Mouse (Mus musculus): Measurements from ENCODE around the gene Jag2. TPM values are rescaled to one million over a fixed set of nuclear protein-coding genes. Genes with fewer than 3 reads are reported as not detected.

The Jag2 gene
- total RNA-seq (2021) = 10 to 100 TPM; 15.2 to 18.3 TPM
- long read RNA-seq, experiment 1, full-length matches to known transcripts = 1 of 7 reads
- long read RNA-seq, experiment 1, partial matches to known transcripts = 1 of 7 reads
- long read RNA-seq, experiment 1, other reads (novel, unspliced or antisense) = 5 of 7 reads
- long read RNA-seq, experiment 2, full-length matches to known transcripts = 2 of 18 reads
- long read RNA-seq, experiment 2, partial matches to known transcripts = 9 of 18 reads
- long read RNA-seq, experiment 2, other reads (novel, unspliced or antisense) = 7 of 18 reads

- no peak for DNase-seq (ENCODE audit: low spot score in 2 of 2)
These were observed at the start of gene Jag2 for GRCm38 (mm10) chr12:112929562-112930352. Jag2 (minus strand) TSS chr12:112929776.

DNA sequence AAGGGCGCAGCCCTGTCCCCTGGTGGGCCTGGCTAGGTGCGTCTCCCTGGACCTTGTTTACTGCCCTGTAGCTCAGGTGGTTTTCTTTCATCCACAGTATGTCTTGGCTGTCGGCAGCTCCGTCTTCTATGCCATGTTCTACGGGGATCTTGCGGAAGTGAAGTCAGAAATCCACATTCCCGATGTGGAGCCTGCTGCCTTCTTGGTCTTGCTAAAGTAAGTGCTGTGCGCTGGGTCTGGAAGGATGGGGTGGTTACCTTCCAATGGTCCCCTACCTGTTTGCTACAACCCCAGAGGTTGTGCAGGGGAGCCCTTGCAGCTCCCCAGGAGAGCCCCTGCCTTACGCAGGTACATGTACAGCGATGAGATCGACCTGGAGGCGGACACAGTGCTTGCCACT, 47.6 kb upstream of the Jag2 start:
- no peak for DNase-seq (ENCODE audit: low spot score in 2 of 2)

DNA sequence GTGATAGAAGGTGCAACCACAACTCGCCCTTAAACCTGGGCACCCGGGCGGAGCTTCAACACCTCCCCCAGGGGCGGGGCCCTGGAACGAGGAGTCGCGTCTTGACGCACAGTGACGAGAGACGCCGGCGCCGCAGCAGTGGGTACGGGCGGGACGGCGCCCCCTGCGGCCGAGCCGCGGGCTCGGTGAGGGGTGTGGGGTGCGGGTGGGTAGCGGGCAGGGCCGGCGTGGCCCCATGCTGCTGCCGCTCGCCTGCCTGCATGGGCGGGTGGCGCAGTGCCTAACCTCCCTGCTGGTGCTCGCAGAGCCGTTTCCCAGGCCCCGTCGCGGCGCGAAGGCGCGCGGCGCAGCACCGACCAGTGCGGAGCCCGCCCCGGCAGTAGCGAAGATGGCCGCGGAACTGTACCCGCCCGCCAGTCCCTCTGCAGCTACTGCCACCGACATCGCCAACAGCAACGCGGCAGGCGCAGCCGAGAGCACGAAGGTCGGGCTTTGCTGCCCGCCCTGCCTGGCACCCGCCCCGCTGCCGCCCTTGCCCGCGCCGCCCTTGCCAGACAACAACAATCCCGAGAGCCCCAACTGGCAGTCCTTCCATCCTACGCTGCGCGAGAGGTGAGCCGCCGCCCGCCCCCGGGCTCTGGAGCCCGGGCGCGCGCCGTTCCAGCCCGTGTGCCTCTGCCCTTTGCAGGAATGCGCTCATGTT, 46.9 kb upstream of the Jag2 start, which contains the start of gene Btbd6:
Btbd6 (plus strand) TSS at position 112 of the 703 bp plus-strand sequence.
- DNase-seq (ENCODE audit: low spot score in 2 of 2) = peak; percentile 81 to 83

DNA sequence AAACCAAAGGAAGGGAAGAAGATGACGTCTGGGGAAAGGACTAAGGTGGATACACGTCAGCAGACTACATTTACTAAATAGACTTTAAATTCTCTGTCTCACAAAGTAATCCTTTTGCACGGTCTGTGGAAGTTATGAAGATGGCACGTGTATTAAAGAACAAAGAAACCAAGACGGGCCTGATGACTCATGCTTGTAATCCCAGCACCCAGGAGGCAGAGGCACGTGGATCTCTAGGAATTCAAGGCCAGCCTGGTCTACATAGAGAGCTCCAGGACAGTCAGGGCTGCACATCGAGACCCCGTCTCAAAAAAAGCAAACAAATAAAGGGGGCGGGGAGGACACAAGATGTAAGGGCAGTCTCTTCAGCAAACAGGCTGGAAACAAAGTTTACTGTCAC, 45.2 kb upstream of the Jag2 start:
- no peak for DNase-seq (ENCODE audit: low spot score in 2 of 2)

GRCm38 (mm10) chr12:112969616-112970015, 40.0 kb upstream of the Jag2 start:
- no peak for DNase-seq (ENCODE audit: low spot score in 2 of 2)

GRCm38 (mm10) chr12:112968943-112969342, 39.4 kb upstream of the Jag2 start:
- no peak for DNase-seq (ENCODE audit: low spot score in 2 of 2)

DNA sequence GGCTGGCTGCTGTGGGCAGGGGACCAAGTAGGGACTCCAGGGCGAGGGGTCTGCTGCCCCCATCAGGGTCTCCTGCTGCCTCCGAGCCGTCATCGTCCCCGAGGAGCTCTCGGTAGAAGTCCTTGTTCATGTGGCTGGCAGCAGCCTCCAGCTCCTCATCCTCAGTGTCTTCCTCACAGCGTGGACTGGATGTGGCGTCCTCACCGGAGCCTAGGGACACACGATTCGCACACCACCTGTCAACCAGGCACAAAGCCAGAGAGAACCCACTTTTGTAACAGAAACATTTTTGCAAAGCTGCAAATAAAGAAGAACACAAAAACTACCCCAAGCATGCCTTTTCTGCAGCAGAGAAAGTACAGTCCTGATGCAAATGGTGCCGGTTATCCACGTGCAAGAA, 36.2 kb upstream of the Jag2 start:
- no peak for DNase-seq (ENCODE audit: low spot score in 2 of 2)

DNA sequence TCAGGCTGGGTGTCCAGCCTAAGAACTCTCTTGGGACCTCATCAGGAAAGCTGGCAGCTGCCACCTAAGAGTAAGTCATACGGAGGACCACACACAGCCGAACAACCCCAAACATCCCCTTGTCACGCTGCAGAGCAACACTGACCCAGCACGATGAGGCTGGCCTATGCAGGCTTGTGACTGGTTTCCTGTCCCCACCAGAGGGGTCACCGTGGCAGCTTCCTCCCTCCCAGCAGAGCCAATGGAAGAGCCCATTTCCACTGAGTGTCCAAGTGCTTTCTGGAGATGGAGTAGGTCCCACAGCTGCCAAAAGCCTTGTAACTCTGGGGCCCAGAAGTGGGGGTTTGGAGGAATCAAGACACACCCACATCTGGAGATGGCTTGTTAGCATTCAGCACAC, 32.3 kb upstream of the Jag2 start:
- DNase-seq (ENCODE audit: low spot score in 2 of 2) = no peak

DNA sequence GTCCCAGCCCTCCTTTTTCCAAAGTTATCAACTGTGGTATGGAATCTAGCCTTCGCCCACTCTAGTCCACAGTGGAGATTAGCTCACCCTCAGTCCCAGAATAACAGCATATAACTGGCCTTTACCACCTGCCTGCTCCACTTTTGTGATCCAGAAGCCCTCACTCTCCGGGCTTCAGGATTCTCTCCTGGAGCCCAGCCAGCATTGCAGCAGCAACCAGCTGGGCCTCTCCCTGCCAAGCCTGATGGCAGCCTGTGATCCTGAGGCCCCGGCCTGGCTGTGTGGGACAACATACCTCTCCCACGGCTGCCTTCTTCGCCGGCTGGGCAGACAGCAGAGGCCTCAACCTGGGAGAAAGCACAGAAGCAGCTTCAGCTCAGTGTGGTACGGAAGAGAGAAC, 31.9 kb upstream of the Jag2 start:
- DNase-seq (ENCODE audit: low spot score in 2 of 2) = no peak

GRCm38 (mm10) chr12:112959421-112959820, 29.8 kb upstream of the Jag2 start:
- no peak for DNase-seq (ENCODE audit: low spot score in 2 of 2)

DNA sequence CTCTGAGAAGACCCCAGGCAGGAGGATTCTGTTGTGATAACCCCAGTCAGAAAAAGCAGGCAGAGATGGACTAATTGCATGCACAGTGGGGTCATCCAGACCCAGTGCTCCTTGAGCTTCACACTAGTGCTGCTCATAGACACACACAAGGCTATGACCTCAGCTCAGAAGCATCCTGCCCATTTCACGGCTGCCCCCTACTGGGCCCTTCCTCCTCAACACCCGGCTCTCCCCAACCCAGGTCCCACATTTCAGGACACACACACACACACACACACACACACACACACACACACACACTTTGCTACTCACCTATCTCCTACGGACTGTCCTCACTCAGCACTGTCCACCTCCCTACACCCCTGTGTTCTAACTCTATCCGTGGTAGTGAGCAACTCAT, 28.7 kb upstream of the Jag2 start:
- DNase-seq (ENCODE audit: low spot score in 2 of 2) = peak in 1 of 2 experiments; percentile 32

- peak; percentile 49 to 62 for DNase-seq (ENCODE audit: low spot score in 2 of 2)
These were observed 26.2 kb upstream of the Jag2 start for GRCm38 (mm10) chr12:112955800-112956199.

- DNase-seq (ENCODE audit: low spot score in 2 of 2) = no peak
These were observed 23.5 kb upstream of the Jag2 start for GRCm38 (mm10) chr12:112952926-112953565.

DNA sequence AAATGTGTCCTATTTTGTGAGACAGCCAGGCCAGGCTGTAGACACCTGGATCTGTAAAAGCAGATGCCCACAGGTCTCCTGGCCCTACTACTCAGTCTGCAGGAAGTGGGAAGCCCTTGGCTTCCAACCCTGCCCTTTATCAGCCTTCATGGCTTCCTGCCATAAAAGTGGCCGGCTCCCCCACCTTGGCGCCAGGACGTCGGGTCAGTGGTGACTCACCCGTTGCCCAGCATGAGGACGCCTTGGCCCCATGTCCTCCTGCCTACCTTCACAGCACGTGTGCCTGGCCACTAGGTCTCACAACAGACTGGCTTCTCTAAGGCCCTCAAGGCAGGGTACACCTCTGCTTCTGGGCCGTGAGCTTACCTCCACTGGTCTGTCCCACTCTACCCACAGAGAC, 22.9 kb upstream of the Jag2 start:
- peak; percentile 24 to 63 for DNase-seq (ENCODE audit: low spot score in 2 of 2)

DNA sequence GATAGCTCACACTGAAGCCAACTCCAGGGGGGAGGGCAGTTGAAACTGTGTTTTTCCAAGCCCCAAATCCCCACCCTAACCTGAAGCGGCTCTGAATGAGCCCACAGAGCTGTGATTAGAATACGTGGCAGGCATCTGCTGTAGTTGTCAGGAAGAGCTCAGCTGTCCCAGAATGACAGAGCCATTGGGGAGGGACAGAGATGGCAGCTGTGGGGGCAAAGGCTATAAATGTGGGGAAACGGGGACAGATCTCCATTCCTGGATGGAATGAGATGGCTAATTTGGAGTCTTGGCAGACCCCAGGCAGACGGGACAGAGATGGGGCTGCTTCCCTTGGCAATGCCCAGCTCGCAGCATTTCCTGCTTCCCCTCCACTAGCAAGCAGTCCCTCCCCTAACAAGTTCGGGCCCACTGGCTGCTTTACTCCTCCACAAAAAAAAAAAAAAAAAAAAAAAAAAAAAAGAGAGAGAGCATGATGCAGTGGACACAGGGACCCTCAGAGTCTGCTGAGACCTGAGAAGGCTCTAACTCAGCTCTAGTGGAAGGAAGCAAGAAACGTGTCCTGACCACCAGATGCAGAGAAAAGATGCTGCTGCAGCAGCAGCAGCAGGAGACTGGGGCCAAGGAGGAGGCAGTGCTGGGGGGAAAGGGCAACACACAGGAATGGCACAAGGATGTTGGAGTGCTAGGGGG, 21.7 kb upstream of the Jag2 start:
- DNase-seq (ENCODE audit: low spot score in 2 of 2) = no peak

GRCm38 (mm10) chr12:112950761-112951129, 21.2 kb upstream of the Jag2 start:
- no peak for DNase-seq (ENCODE audit: low spot score in 2 of 2)

GRCm38 (mm10) chr12:112950040-112950760, 20.6 kb upstream of the Jag2 start:
- DNase-seq (ENCODE audit: low spot score in 2 of 2) = peak; percentile 66 to 75

GRCm38 (mm10) chr12:112947307-112947706, 17.7 kb upstream of the Jag2 start:
- no peak for DNase-seq (ENCODE audit: low spot score in 2 of 2)

DNA sequence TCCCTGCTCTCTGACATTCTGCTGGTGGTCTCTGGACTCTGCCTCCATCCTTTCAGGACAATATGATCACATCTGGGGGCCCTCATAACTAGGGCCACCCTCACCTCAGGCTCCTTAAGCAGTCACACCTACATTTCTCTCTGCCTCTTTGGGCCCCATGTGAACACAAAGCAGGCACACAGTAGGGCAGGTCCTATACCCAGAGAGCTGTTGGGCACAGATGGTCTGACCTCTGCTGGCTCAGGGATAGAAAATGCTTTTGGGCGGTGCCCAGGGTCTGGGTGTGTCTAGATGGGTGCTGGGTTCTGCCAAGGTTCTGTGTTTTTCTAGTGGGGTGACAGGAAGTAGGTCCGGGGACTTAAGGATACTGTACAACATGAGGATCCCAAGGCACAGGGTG, 14.1 kb upstream of the Jag2 start:
- no peak for DNase-seq (ENCODE audit: low spot score in 2 of 2)

Measured in adrenal gland, postnatal 4 days (tissue).